Mouse (Mus musculus) hematopoietic stem cell, adult 5-6 weeks (primary cell): ENCODE results near the gene Bcat1. TPM values are rescaled to one million over a fixed set of nuclear protein-coding genes. Genes with fewer than 3 reads are reported as not detected.

Experiments
- total RNA-seq: library from RNA; stranded (forward); fragments of 172-1452, 232-1000 nt; gene quantifications from 2 replicates; pipeline ENCODE4 v1.2.3, GENCODE M21; 2017

Gene Bcat1
- total RNA-seq, 1 experiment from 2014 or later: 0.79 TPM

Other genes with a start within 250 kb of the Bcat1 start
- 102 and 122 TPM in 2 replicates for gene Lrmp, start 39.5 kb upstream of the Bcat1 start, total RNA-seq
- 0.69 and 3.4 TPM in 2 replicates for gene Casc1, start 134.8 kb upstream of the Bcat1 start, total RNA-seq
- gene Etfrf1, start 134.9 kb upstream of the Bcat1 start, total RNA-seq: 24.9 and 30.4 TPM in 2 replicates
- 30.1 and 40.3 TPM in 2 replicates for gene Kras, start 174.1 kb upstream of the Bcat1 start, total RNA-seq